Mouse (Mus musculus): ENCODE measurements at regions not wholly inside any gene's neighbourhood (a gene's known extent, or its start where the extent isn't known, plus 50 kb on each side); places are given as distances from the start of the nearest gene placed in this dataset.

DNA sequence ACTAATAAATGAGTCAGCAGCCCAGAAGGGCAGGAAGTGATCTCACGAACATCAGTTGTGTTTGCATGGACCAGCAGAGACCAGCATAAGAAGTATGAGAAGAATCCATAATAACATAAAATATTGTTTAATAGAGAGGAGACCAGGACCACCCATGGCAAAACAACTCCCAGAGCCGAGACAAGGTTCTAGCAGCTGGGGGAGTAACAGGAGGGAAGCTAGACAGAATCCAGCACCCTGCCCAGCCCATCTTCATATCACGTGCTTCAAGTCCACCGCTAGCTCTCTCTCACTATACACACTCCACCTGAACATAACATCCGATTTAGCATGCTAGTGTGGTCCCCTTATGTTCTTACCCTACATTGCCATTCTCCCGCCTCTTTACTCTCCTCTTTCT is 77.1 kb upstream of the Sall1 start:
- H3K36me3 ChIP-seq (ENCODE audit: control insufficient read depth, insufficient read depth), result no peaks in the 10 kb centered on the region
- H3K27me3 ChIP-seq (ENCODE audit: control insufficient read depth, insufficient read depth, low read length), result no peaks in the 10 kb centered on the region
- ATAC-seq (replicated peaks; ENCODE audit: extremely low read depth, insufficient read depth, low FRiP score), result no peak
- no peaks in the 10 kb centered on the region for H3K9me3 ChIP-seq (replicated peaks; ENCODE audit: control insufficient read depth, low read length)
- H3K4me3 ChIP-seq (ENCODE audit: low read length), result no peak overlapping the region
- no peak overlapping the region for H3K27ac ChIP-seq (ENCODE audit: low read length)
- H3K9ac ChIP-seq (ENCODE audit: low read length), result no peak overlapping the region
- no peak overlapping the region for H3K4me2 ChIP-seq (ENCODE audit: low read depth, low read length)
- WGBS, result 69% methylated on average over 6 of the region's 6 CpGs
- no peaks in the 10 kb centered on the region for H3K4me1 ChIP-seq (ENCODE audit: control insufficient read depth, insufficient read depth, low read length)

DNA sequence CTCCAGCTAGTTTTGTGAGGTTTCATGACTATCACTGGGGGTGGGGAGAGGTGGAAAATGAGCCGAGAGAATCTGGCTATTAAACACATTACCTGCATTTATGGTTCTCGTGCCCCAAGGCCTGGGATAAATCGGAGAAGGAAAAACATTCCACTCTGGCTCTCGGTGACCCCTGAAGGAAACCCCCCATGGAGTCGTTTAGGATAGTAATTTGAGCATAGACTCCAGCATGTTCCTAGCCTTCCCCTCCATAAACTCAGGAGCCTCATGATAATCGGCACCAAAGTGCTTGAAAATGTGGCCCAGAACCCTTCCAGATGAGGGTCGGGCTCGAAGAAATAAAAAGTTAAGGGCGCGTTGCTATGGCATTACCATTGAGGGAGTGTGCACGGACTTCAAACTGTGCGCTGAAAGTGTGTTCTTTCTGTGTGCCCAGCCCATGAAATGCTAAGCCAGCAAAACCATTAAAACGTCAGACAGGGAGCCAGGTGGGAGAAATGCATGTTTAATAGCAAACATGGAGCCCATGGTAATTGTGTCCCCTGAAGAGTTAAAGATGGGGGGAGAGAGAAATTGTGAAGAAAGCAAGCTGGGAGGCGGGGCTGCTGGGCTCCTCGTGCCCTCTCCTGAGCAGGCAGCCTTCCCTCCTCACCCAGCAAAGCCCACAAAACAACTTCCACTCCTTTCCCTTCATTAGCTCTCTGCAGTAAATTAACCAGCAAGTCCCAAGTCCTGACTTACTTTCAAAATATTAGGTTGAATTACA is 64.1 kb upstream of the Sall1 start:
- H3K36me3 ChIP-seq (ENCODE audit: control insufficient read depth, insufficient read depth), result no peaks in the 10 kb centered on the region
- no peaks in the 10 kb centered on the region for H3K27me3 ChIP-seq (ENCODE audit: control insufficient read depth, insufficient read depth, low read length)
- no peak overlapping the region for H3K4me3 ChIP-seq (ENCODE audit: low read length)
- no peak overlapping the region for H3K4me2 ChIP-seq (ENCODE audit: low read depth, low read length)
- H3K27ac ChIP-seq (ENCODE audit: low read length), result no peak overlapping the region
- H3K9ac ChIP-seq (ENCODE audit: low read length), result no peak overlapping the region
- no peaks in the 10 kb centered on the region for H3K4me1 ChIP-seq (ENCODE audit: control insufficient read depth, insufficient read depth, low read length)
- H3K9me3 ChIP-seq (replicated peaks; ENCODE audit: control insufficient read depth, low read length), result no peaks in the 10 kb centered on the region
- WGBS, result 64% methylated on average over 15 of the region's 15 CpGs
- ATAC-seq (replicated peaks; ENCODE audit: extremely low read depth, insufficient read depth, low FRiP score), result no peak

DNA sequence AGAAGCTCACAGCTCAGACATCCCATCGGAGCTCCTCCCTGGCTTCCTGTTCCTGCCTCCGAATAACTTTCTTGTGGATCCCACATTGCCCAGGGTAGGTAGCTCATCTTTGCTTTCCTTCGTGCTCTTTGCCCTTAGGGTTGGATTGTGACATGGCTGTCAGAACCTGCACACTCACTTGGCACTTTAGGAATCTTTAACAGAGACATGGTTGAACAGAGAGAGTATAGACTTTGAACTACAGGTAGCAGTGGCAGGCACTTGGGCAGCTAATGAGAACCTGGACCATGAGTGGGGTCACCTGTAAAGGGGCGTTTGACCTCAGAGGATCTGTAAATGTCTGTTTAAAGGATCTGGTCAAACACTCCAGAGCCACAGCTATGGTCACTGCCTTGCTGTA is 62.4 kb upstream of the Sall1 start:
- Histone ChIP-seq H3K9ac (ENCODE audit: low read length) (no peak overlapping the region), H3K4me2 (ENCODE audit: low read depth, low read length) (no peak overlapping the region), H3K27ac (ENCODE audit: low read length) (no peak overlapping the region), H3K9me3 (replicated peaks; ENCODE audit: control insufficient read depth, low read length) (no peaks in the 10 kb centered on the region), H3K27me3 (ENCODE audit: control insufficient read depth, insufficient read depth, low read length) (no peaks in the 10 kb centered on the region), H3K36me3 (ENCODE audit: control insufficient read depth, insufficient read depth) (no peaks in the 10 kb centered on the region), H3K4me3 (ENCODE audit: low read length) (no peak overlapping the region), H3K4me1 (ENCODE audit: control insufficient read depth, insufficient read depth, low read length) (no peaks in the 10 kb centered on the region)
- no peak for ATAC-seq (replicated peaks; ENCODE audit: extremely low read depth, insufficient read depth, low FRiP score)
- WGBS, result 75% methylated on average over 4 of the region's 4 CpGs

DNA sequence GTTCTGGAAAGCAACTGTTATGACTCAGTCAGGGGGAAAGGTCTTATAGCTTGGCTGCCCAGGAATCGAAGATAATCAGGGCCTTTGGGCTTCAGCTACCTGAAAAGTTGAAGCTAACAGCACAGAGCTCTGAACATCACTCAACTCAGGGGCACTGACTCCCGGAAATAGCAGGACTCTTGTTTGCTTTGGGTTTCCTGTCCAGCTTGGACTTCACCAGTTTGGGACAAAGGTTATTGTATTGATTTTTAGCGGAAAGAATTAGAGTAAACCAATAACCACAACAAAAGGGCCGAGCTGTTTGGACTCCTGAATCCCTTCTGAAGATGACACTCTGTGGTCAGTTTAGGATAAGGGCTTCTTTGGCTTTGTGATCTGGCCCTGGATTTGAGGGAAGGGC is 53.4 kb upstream of the Sall1 start:
- Histone ChIP-seq H3K9me3 (replicated peaks; ENCODE audit: control insufficient read depth, low read length) (no peaks in the 10 kb centered on the region), H3K27ac (ENCODE audit: low read length) (no peak overlapping the region), H3K4me3 (ENCODE audit: low read length) (no peak overlapping the region), H3K9ac (ENCODE audit: low read length) (no peak overlapping the region), H3K36me3 (ENCODE audit: control insufficient read depth, insufficient read depth) (no peaks in the 10 kb centered on the region), H3K27me3 (ENCODE audit: control insufficient read depth, insufficient read depth, low read length) (no peaks in the 10 kb centered on the region), H3K4me2 (ENCODE audit: low read depth, low read length) (no peak overlapping the region), H3K4me1 (ENCODE audit: control insufficient read depth, insufficient read depth, low read length) (no peaks in the 10 kb centered on the region)
- WGBS, result 63% methylated on average over 4 of the region's 4 CpGs
- no peak for ATAC-seq (replicated peaks; ENCODE audit: extremely low read depth, insufficient read depth, low FRiP score)
